8 mouse cellular contexts compared by ENCODE assay signal in genomic region chr17:56350694-56351093, GRCm38 (mm10). TPM values are rescaled to one million over a fixed set of nuclear protein-coding genes. Genes with fewer than 3 reads are reported as not detected.
A peak's percentile ranks its signal among the peaks of the same experiment; 100 is the strongest.
DNase-seq lines count a peak whose midpoint lies in the region; ATAC-seq and TF ChIP-seq lines count a peak whose summit lies in the region.

No protein-coding gene starts in this region.

- peaks cover 44% of the 10 kb centered on the region for H3K36me3 ChIP-seq in heart, embryonic 14.5 days (ENCODE audit: control insufficient read depth, insufficient read depth, low read length)
- peaks cover 29% of the 10 kb centered on the region for H3K36me3 ChIP-seq in kidney, postnatal 0 days (ENCODE audit: insufficient read depth, low read length)
- H3K36me3 ChIP-seq in liver, embryonic 14.5 days (replicated peaks; ENCODE audit: control insufficient read depth, insufficient read depth, low read depth): no peaks in the 10 kb centered on the region
- peaks cover 38% of the 10 kb centered on the region for H3K36me3 ChIP-seq in neural tube, embryonic 12.5 days
- no peaks in the 10 kb centered on the region for H3K36me3 ChIP-seq in testis, adult 2 months (ENCODE audit: control insufficient read depth, insufficient read depth, low read length)

- ATAC-seq in erythroid progenitor cell, adult 5-6 weeks (replicated peaks; ENCODE audit: low FRiP score, poor library complexity, severe bottlenecking): peak; percentile 60
- ATAC-seq in heart, embryonic 14.5 days (ENCODE audit: insufficient number of reproducible peaks, insufficient read depth, low FRiP score, low read depth): peak; percentile 6; the same call in 1 of the 2 replicates
- ATAC-seq in kidney, postnatal 0 days (replicated peaks; ENCODE audit: low FRiP score, low read depth): peak; percentile 57
- peak; percentile 36 for ATAC-seq in liver, embryonic 14.5 days (ENCODE audit: insufficient read depth)
- peak; percentile 59 for ATAC-seq in neural tube, embryonic 12.5 days (ENCODE audit: low FRiP score, low read depth)

- H3K9ac ChIP-seq in heart, embryonic 14.5 days (ENCODE audit: low read length): no peak overlapping the region
- H3K9ac ChIP-seq in kidney, postnatal 0 days (ENCODE audit: low read depth, low read length): no peak overlapping the region
- no peak overlapping the region for H3K9ac ChIP-seq in liver, embryonic 14.5 days (replicated peaks)
- H3K9ac ChIP-seq in neural tube, embryonic 12.5 days: no peak overlapping the region

- peaks cover 2 to 16% of the 10 kb centered on the region in 2 experiments for H3K4me1 ChIP-seq in heart, embryonic 14.5 days (ENCODE audit: control insufficient read depth in 2 of 2, insufficient read depth in 2 of 2, low read length in 2 of 2)
- no peaks in the 10 kb centered on the region; the same call in 1 of the 2 replicates for H3K4me1 ChIP-seq in kidney, postnatal 0 days (replicated peaks; ENCODE audit: insufficient read depth, low read length)
- peaks cover 15 to 19% of the 10 kb centered on the region in 2 experiments for H3K4me1 ChIP-seq in liver, embryonic 14.5 days (replicated peaks; ENCODE audit: control insufficient read depth in 2 of 2, insufficient read depth in 2 of 2, low read length in 1 of 2)
- H3K4me1 ChIP-seq in neural tube, embryonic 12.5 days: no peaks in the 10 kb centered on the region
- H3K4me1 ChIP-seq in testis, adult 2 months (ENCODE audit: control insufficient read depth, insufficient read depth, low read length): no peaks in the 10 kb centered on the region

- H3K4me3 ChIP-seq in heart, embryonic 14.5 days (ENCODE audit: control insufficient read depth in 1 of 2, insufficient read depth in 1 of 2, low read depth in 1 of 2, low read length in 2 of 2): no peak overlapping the region
- no peak overlapping the region for H3K4me3 ChIP-seq in kidney, postnatal 0 days (replicated peaks; ENCODE audit: low read depth, low read length)
- H3K4me3 ChIP-seq in liver, embryonic 14.5 days (ENCODE audit: insufficient read depth in 1 of 2, low read depth in 2 of 2, low read length in 2 of 2): no peak overlapping the region
- no peak overlapping the region for H3K4me3 ChIP-seq in neural tube, embryonic 12.5 days
- H3K4me3 ChIP-seq in testis, adult 2 months (ENCODE audit: control insufficient read depth, low read depth, low read length): no peak overlapping the region

- DNase-seq in CD8-positive naive resting alpha-beta T cell, adult 2 months (ENCODE audit: low read depth in 2 of 2, low spot score in 2 of 2): peak; percentile 71 to 84
- DNase-seq in brain, embryonic 14.5 days (ENCODE audit: low read depth): peak; percentile 67
- peak; percentile 86 for DNase-seq in kidney, postnatal 0 days (ENCODE audit: low spot score)
- DNase-seq in liver, embryonic 14.5 days (ENCODE audit: low read depth in 3 of 3, low spot score in 3 of 3): peak; percentile 47 to 56 (median 47)

- TF ChIP-seq CTCF in brain, embryonic 14.5 days (IDR thresholded peaks at IDR 0.05; ENCODE audit: borderline replicate concordance, extremely low read depth, insufficient read depth, insufficient read length): peak; percentile 83
- peak; percentile 92 for TF ChIP-seq CTCF in kidney, postnatal 0 days (IDR thresholded peaks at IDR 0.05; ENCODE audit: low read depth)
- TF ChIP-seq CTCF in liver, embryonic 14.5 days (IDR thresholded peaks at IDR 0.05; ENCODE audit: low read depth): peak; percentile 94
- TF ChIP-seq CTCF in testis, adult 2 months (IDR thresholded peaks at IDR 0.05; ENCODE audit: control insufficient read depth, insufficient read depth, insufficient replicate concordance, low read depth, low read length): peak; percentile 62; the same call in 1 of the 2 replicates

- no peak overlapping the region for H3K4me2 ChIP-seq in heart, embryonic 14.5 days (ENCODE audit: low read length)
- H3K4me2 ChIP-seq in kidney, postnatal 0 days (ENCODE audit: low read length): no peak overlapping the region
- H3K4me2 ChIP-seq in liver, embryonic 14.5 days (ENCODE audit: low read depth): no peak overlapping the region
- H3K4me2 ChIP-seq in neural tube, embryonic 12.5 days (replicated peaks): no peak overlapping the region

- no peaks in the 10 kb centered on the region for H3K9me3 ChIP-seq in heart, embryonic 14.5 days (ENCODE audit: control insufficient read depth, low read length)
- no peaks in the 10 kb centered on the region for H3K9me3 ChIP-seq in kidney, postnatal 0 days (replicated peaks; ENCODE audit: low read length)
- H3K9me3 ChIP-seq in liver, embryonic 14.5 days (ENCODE audit: control insufficient read depth, low read length): no peaks in the 10 kb centered on the region
- no peaks in the 10 kb centered on the region for H3K9me3 ChIP-seq in neural tube, embryonic 12.5 days

- H3K27me3 ChIP-seq in heart, embryonic 14.5 days (ENCODE audit: control insufficient read depth, insufficient read depth, low read length): no peaks in the 10 kb centered on the region
- H3K27me3 ChIP-seq in kidney, postnatal 0 days (ENCODE audit: insufficient read depth, low read length): no peaks in the 10 kb centered on the region
- no peaks in the 10 kb centered on the region for H3K27me3 ChIP-seq in liver, embryonic 14.5 days (ENCODE audit: control insufficient read depth, insufficient read depth, low read length)
- no peaks in the 10 kb centered on the region for H3K27me3 ChIP-seq in neural tube, embryonic 12.5 days (replicated peaks)
- H3K27me3 ChIP-seq in testis, adult 2 months (ENCODE audit: control insufficient read depth, insufficient read depth, low read length): no peaks in the 10 kb centered on the region

- 35% methylated on average over 2 of the region's 2 CpGs for WGBS in heart, embryonic 14.5 days
- 43% methylated on average over 2 of the region's 2 CpGs for WGBS in kidney, postnatal 0 days
- WGBS in liver, embryonic 14.5 days (ENCODE audit: insufficient replicate concordance): 11% methylated on average over 2 of the region's 2 CpGs
- WGBS in neural tube, embryonic 12.5 days: 33% methylated on average over 2 of the region's 2 CpGs

- no peak overlapping the region for H3K27ac ChIP-seq in heart, embryonic 14.5 days (replicated peaks in 1 of 2; ENCODE audit: control insufficient read depth in 1 of 2, insufficient read depth in 1 of 2, low read depth in 2 of 2, low read length in 2 of 2)
- H3K27ac ChIP-seq in kidney, postnatal 0 days: no peak overlapping the region
- H3K27ac ChIP-seq in liver, embryonic 14.5 days: no peak overlapping the region
- no peak overlapping the region for H3K27ac ChIP-seq in neural tube, embryonic 12.5 days
- no peak overlapping the region for H3K27ac ChIP-seq in testis, adult 2 months (ENCODE audit: control insufficient read depth, insufficient read depth, low read depth, low read length)

- no peak for TF ChIP-seq EP300 in liver, embryonic 14.5 days (IDR thresholded peaks at IDR 0.05; ENCODE audit: low read depth)

- TF ChIP-seq POLR2A in brain, embryonic 14.5 days (IDR thresholded peaks at IDR 0.05; ENCODE audit: borderline replicate concordance, extremely low read depth, insufficient read depth, insufficient read length, poor library complexity, severe bottlenecking): no peak
- TF ChIP-seq POLR2A in testis, adult 2 months (IDR thresholded peaks at IDR 0.05; ENCODE audit: control insufficient read depth, low read depth, low read length): no peak

RNA-seq across cellular contexts. Expression of gene Kdm4b, which starts 24.8 kb away (rescaled TPM):
- 64.6 and 86.5 TPM in 2 replicates for polyA plus RNA-seq in brain, embryonic 14.5 days (2012; rRNA removed)
- 3.4 and 18.0 TPM in 2 replicates for total RNA-seq in erythroid progenitor cell, adult 5-6 weeks (2015; ENCODE audit: low replicate concordance)
- total RNA-seq in erythroid progenitor cell, adult 5-6 weeks (2017; ENCODE audit: low replicate concordance): 3.4 and 8.5 TPM in 2 replicates
- polyA plus RNA-seq in heart, embryonic 14.5 days (2014; fragmentation: Nextera tagmentation; extraction: Ambion mirVana): 24.1 and 24.4 TPM in 2 replicates
- 22.4 and 23.1 TPM in 2 replicates for polyA plus RNA-seq in kidney, postnatal 0 days (2015; fragmentation: Nextera tagmentation; extraction: Ambion mirVana)
- polyA plus RNA-seq in liver, embryonic 14.5 days (2012; rRNA removed): 4.2 and 4.6 TPM in 2 replicates
- polyA plus RNA-seq in liver, embryonic 14.5 days (2014; fragmentation: Nextera tagmentation; extraction: Ambion mirVana): 4.5 and 6.3 TPM in 2 replicates
- polyA plus RNA-seq in neural tube, embryonic 12.5 days (2016; fragmentation: Nextera tagmentation; extraction: Ambion mirVana): 86.1 and 86.7 TPM in 2 replicates
- 20.0 and 21.9 TPM in 2 replicates for polyA plus RNA-seq in testis, adult 2 months (2012; rRNA removed)

RNA-seq across cellular contexts. Expression of gene Uhrf1, which starts 47.6 kb away (rescaled TPM):
- polyA plus RNA-seq in brain, embryonic 14.5 days (2012; rRNA removed): 39.8 and 50.9 TPM in 2 replicates
- 86.9 and 122 TPM in 2 replicates for total RNA-seq in erythroid progenitor cell, adult 5-6 weeks (2015; ENCODE audit: low replicate concordance)
- 178 and 179 TPM in 2 replicates for total RNA-seq in erythroid progenitor cell, adult 5-6 weeks (2017; ENCODE audit: low replicate concordance)
- 42.8 and 44.6 TPM in 2 replicates for polyA plus RNA-seq in heart, embryonic 14.5 days (2014; fragmentation: Nextera tagmentation; extraction: Ambion mirVana)
- 54.3 and 67.3 TPM in 2 replicates for polyA plus RNA-seq in kidney, postnatal 0 days (2015; fragmentation: Nextera tagmentation; extraction: Ambion mirVana)
- polyA plus RNA-seq in liver, embryonic 14.5 days (2012; rRNA removed): 72.6 and 86.2 TPM in 2 replicates
- 76.0 and 90.8 TPM in 2 replicates for polyA plus RNA-seq in liver, embryonic 14.5 days (2014; fragmentation: Nextera tagmentation; extraction: Ambion mirVana)
- polyA plus RNA-seq in neural tube, embryonic 12.5 days (2016; fragmentation: Nextera tagmentation; extraction: Ambion mirVana): 94.7 and 95.2 TPM in 2 replicates
- 41.1 and 43.1 TPM in 2 replicates for polyA plus RNA-seq in testis, adult 2 months (2012; rRNA removed)

RNA-seq across cellular contexts. Expression of gene Arrdc5, which starts 50.6 kb away (rescaled TPM):
- polyA plus RNA-seq in brain, embryonic 14.5 days (2012; rRNA removed): not detected in 2 replicates
- not detected in 2 replicates for total RNA-seq in erythroid progenitor cell, adult 5-6 weeks (2015; ENCODE audit: low replicate concordance)
- not detected in 2 replicates for total RNA-seq in erythroid progenitor cell, adult 5-6 weeks (2017; ENCODE audit: low replicate concordance)
- not detected in 2 replicates for polyA plus RNA-seq in heart, embryonic 14.5 days (2014; fragmentation: Nextera tagmentation; extraction: Ambion mirVana)
- not detected in 2 replicates for polyA plus RNA-seq in kidney, postnatal 0 days (2015; fragmentation: Nextera tagmentation; extraction: Ambion mirVana)
- polyA plus RNA-seq in liver, embryonic 14.5 days (2012; rRNA removed): not detected in 2 replicates
- polyA plus RNA-seq in liver, embryonic 14.5 days (2014; fragmentation: Nextera tagmentation; extraction: Ambion mirVana): not detected in 2 replicates
- not detected in 2 replicates for polyA plus RNA-seq in neural tube, embryonic 12.5 days (2016; fragmentation: Nextera tagmentation; extraction: Ambion mirVana)
- 274 and 296 TPM in 2 replicates for polyA plus RNA-seq in testis, adult 2 months (2012; rRNA removed)

RNA-seq across cellular contexts. Expression of gene Plin3, which starts 58.0 kb away (rescaled TPM):
- polyA plus RNA-seq in brain, embryonic 14.5 days (2012; rRNA removed): 6.4 and 8.3 TPM in 2 replicates
- total RNA-seq in erythroid progenitor cell, adult 5-6 weeks (2015; ENCODE audit: low replicate concordance): 2.2 and 2.5 TPM in 2 replicates
- 5.6 and 6.7 TPM in 2 replicates for total RNA-seq in erythroid progenitor cell, adult 5-6 weeks (2017; ENCODE audit: low replicate concordance)
- polyA plus RNA-seq in heart, embryonic 14.5 days (2014; fragmentation: Nextera tagmentation; extraction: Ambion mirVana): 66.4 and 70.9 TPM in 2 replicates
- 69.6 and 75.2 TPM in 2 replicates for polyA plus RNA-seq in kidney, postnatal 0 days (2015; fragmentation: Nextera tagmentation; extraction: Ambion mirVana)
- polyA plus RNA-seq in liver, embryonic 14.5 days (2012; rRNA removed): 7.4 and 9.2 TPM in 2 replicates
- polyA plus RNA-seq in liver, embryonic 14.5 days (2014; fragmentation: Nextera tagmentation; extraction: Ambion mirVana): 24.2 and 27.2 TPM in 2 replicates
- 29.0 and 31.7 TPM in 2 replicates for polyA plus RNA-seq in neural tube, embryonic 12.5 days (2016; fragmentation: Nextera tagmentation; extraction: Ambion mirVana)
- 21.9 and 22.3 TPM in 2 replicates for polyA plus RNA-seq in testis, adult 2 months (2012; rRNA removed)

Comparison
In these comparisons a context has a peak if more than half of its experiments do, and no peak if none do; other contexts are left out.
1. ATAC-seq: peak in every context shown above with its lines; median percentile 60 in erythroid progenitor cell, adult 5-6 weeks; 59 in neural tube, embryonic 12.5 days; 57 in kidney, postnatal 0 days; 36 in liver, embryonic 14.5 days; 6 in heart, embryonic 14.5 days.
2. RNA of gene Arrdc5, which starts 50.6 kb away (polyA plus RNA-seq): 274 to 296 TPM in testis, adult 2 months; not detected in brain, embryonic 14.5 days, not detected in heart, embryonic 14.5 days, not detected in kidney, postnatal 0 days, not detected in liver, embryonic 14.5 days and not detected in neural tube, embryonic 12.5 days; every median in the first group is over 100 times any median in the second.
3. Peak in every context shown above with its lines, with median percentiles within 50 percentile points of each other: DNase-seq and CTCF ChIP-seq.